Mouse (Mus musculus): ENCODE data around the gene Eva1b.

DNA sequence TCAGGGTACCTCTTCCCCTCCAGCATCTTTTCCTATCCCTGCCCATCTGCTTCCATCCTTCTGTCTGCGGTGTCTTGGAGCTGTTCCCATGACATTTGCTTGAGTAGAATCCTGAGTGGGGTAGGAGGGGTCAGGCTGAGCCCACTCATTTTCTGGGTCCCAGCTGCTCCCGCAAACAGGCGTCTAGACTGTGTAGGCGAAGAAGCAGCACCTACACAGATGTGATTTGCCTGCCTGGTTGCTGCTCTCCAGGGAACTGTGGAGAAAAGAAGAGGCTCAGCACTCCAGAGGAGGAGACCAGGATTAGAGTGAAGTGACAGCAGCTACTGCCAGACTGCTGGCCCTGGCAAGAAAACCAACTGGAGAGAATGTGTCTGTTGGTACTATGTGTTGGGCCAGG, 28.9 kb upstream of the Eva1b start:
- TF ChIP-seq REST (IDR thresholded peaks at IDR 0.05; ENCODE audit: insufficient read depth, insufficient read length) (no peak), POLR2A (IDR thresholded peaks at IDR 0.05; ENCODE audit: insufficient read length, low read depth) (no peak)
